Mouse (Mus musculus): ENCODE results near the gene Glipr1l1. TPM values are rescaled to one million over a fixed set of nuclear protein-coding genes. Genes with fewer than 3 reads are reported as not detected.
A peak's percentile ranks its signal among the peaks of the same experiment; 100 is the strongest.
"Not testable (repeated sequence)": the region's sequence is repeated elsewhere in the genome, so short reads cannot be mapped to it uniquely, and the experiment has no call there.

The Glipr1l1 gene
- polyA plus RNA-seq, 1 experiment from 2014 or later, result not detected

DNA sequence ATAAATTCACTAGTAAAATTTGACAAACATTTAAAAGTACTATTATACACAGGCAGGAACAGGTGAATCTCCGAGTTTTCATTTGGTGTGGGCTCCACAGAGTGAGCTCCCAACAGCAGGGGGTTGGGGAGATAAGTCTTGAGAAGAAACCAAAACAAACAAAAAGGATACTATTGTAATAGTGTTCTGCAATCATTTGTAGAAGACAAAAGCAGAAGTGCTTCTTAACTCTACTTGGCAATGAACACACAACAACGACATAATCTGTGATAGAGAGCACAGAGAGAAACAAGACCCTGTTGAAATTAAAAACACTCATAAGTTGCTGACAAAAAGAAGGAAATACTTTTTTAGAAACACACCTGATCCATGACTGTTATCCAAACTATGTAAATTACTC is 20.1 kb downstream of the Glipr1l1 start:
- Histone ChIP-seq H3K4me3 (ENCODE audit: low read depth, low read length) (no peak overlapping the region), H3K27ac (replicated peaks) (no peak overlapping the region), H3K4me2 (replicated peaks; ENCODE audit: low read depth) (no peak overlapping the region), H3K9ac (ENCODE audit: low read length) (no peak overlapping the region), H3K27me3 (ENCODE audit: control insufficient read depth, insufficient read depth, low read length) (no peaks in the 10 kb centered on the region), H3K9me3 (ENCODE audit: control insufficient read depth, low read length) (no peaks in the 10 kb centered on the region), H3K4me1 (replicated peaks; ENCODE audit: control insufficient read depth, insufficient read depth) (no peaks in the 10 kb centered on the region), H3K36me3 (ENCODE audit: control insufficient read depth, insufficient read depth, low read length) (no peaks in the 10 kb centered on the region)
- DNase-seq (ENCODE audit: low spot score) (no peak), ATAC-seq (ENCODE audit: low FRiP score, low TSS enrichment) (no peak)
- WGBS, result 31% methylated on average over 2 of the region's 2 CpGs
- TF ChIP-seq EP300 (optimal IDR thresholded peaks at IDR 0.05) (no peak), CTCF (IDR thresholded peaks at IDR 0.05; ENCODE audit: low read depth) (no peak)

GRCm38 (mm10) chr10:112083157-112083556 is 23.2 kb downstream of the Glipr1l1 start, which contains the start of gene Glipr1l2:
Glipr1l2 (plus strand) TSS chr10:112083354.
- DNase-seq (ENCODE audit: low spot score) (no peak), ATAC-seq (ENCODE audit: low FRiP score, low TSS enrichment) (no peak)
- no peak within 1 kb of the TSS for H3K4me2 ChIP-seq (replicated peaks; ENCODE audit: low read depth)
- no peaks in the 10 kb centered on the region for H3K27me3 ChIP-seq (ENCODE audit: control insufficient read depth, insufficient read depth, low read length)
- no peak within 1 kb of the TSS for H3K4me3 ChIP-seq (ENCODE audit: low read depth, low read length)
- no peak within 1 kb of the TSS for H3K27ac ChIP-seq (replicated peaks)
- H3K4me1 ChIP-seq (replicated peaks; ENCODE audit: control insufficient read depth, insufficient read depth), result no peaks in the 10 kb centered on the region
- H3K9ac ChIP-seq (ENCODE audit: low read length), result no peak within 1 kb of the TSS
- no peaks in the 10 kb centered on the region for H3K36me3 ChIP-seq (ENCODE audit: control insufficient read depth, insufficient read depth, low read length)
- no peak for TF ChIP-seq EP300 (optimal IDR thresholded peaks at IDR 0.05)
- TF ChIP-seq CTCF (IDR thresholded peaks at IDR 0.05; ENCODE audit: low read depth), result no peak
- H3K9me3 ChIP-seq (ENCODE audit: control insufficient read depth, low read length), result no peaks in the 10 kb centered on the region
- WGBS, result 92% methylated on average over 14 of the region's 14 CpGs

DNA sequence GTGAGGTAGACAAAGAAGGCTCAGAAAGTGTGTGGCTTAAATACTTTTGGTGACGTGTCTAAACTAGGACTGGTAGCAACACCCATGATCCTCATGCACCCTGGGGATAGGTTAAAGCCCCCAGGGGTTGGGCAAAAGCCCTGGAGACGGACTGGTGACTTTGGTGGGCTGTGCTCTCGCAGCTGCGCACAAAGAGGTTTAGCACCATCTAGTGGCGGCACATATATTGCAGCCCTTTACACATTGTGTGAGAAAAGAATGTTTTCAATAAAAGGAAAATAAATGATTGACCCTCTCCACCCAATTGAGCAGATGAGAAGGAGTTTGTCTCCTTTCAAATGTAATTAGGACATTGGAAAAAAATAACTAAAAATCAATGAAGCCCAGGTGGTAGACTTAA is 45.8 kb downstream of the Glipr1l1 start:
- WGBS, result 5% methylated on average over 5 of the region's 5 CpGs
- DNase-seq (ENCODE audit: low spot score), result peak; percentile 31
- not testable (repeated sequence) for H3K4me2 ChIP-seq (replicated peaks; ENCODE audit: low read depth); H3K27me3 ChIP-seq (ENCODE audit: control insufficient read depth, insufficient read depth, low read length); H3K9me3 ChIP-seq (ENCODE audit: control insufficient read depth, low read length); ATAC-seq (ENCODE audit: low FRiP score, low TSS enrichment); H3K9ac ChIP-seq (ENCODE audit: low read length); H3K4me1 ChIP-seq (replicated peaks; ENCODE audit: control insufficient read depth, insufficient read depth); H3K4me3 ChIP-seq (ENCODE audit: low read depth, low read length); H3K27ac ChIP-seq (replicated peaks); H3K36me3 ChIP-seq (ENCODE audit: control insufficient read depth, insufficient read depth, low read length)
- peak; percentile 78 for TF ChIP-seq CTCF (IDR thresholded peaks at IDR 0.05; ENCODE audit: low read depth)

DNA sequence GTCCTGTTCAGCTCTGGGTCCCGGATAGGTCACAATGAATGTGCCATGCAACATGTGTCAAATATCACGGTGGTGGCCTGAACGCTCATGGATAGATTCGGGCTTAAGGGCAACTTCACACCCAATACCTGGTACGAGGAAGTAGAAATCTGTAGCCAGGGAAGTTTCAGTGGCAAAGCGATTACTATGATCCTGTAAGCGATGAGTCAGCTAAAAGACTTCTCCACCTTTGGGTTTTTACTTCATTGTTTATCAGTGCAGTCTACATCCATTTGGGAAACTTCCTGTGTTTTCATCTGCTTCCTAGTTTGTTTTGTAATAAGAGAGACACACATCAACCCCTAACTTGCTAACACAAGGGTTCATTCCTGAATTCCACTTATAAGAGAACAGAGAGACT is 50.4 kb downstream of the Glipr1l1 start:
- H3K4me2 ChIP-seq (replicated peaks; ENCODE audit: low read depth), result no peak overlapping the region
- ATAC-seq (ENCODE audit: low FRiP score, low TSS enrichment) (no peak), DNase-seq (ENCODE audit: low spot score) (no peak)
- TF ChIP-seq EP300 (optimal IDR thresholded peaks at IDR 0.05) (no peak), CTCF (IDR thresholded peaks at IDR 0.05; ENCODE audit: low read depth) (no peak)
- no peaks in the 10 kb centered on the region for H3K4me1 ChIP-seq (replicated peaks; ENCODE audit: control insufficient read depth, insufficient read depth)
- H3K27ac ChIP-seq (replicated peaks), result no peak overlapping the region
- no peaks in the 10 kb centered on the region for H3K36me3 ChIP-seq (ENCODE audit: control insufficient read depth, insufficient read depth, low read length)
- H3K9ac ChIP-seq (ENCODE audit: low read length), result no peak overlapping the region
- no peak overlapping the region for H3K4me3 ChIP-seq (ENCODE audit: low read depth, low read length)
- no peaks in the 10 kb centered on the region for H3K9me3 ChIP-seq (ENCODE audit: control insufficient read depth, low read length)
- WGBS, result 86% methylated on average over 7 of the region's 7 CpGs
- H3K27me3 ChIP-seq (ENCODE audit: control insufficient read depth, insufficient read depth, low read length), result no peaks in the 10 kb centered on the region

DNA sequence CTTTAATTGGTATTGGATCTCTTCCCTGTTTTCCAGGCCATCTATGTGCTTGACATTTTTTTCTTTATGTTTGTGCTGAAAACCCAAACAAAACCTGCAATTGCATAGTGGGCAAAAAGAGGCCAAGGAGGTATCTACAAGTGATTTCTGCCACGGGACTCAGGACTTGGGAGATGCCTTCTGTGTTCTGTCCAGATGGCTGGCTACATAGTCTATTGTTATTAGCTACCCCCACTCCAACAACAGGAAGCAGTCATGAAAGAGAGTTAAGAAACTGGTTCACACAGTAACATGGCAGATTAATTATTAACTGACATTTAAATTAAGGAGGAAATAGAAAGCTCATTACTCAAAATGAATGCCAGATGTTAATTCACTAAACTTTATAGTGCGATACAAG is 65.1 kb downstream of the Glipr1l1 start:
- 57% methylated on average over 2 of the region's 2 CpGs for WGBS
- not testable (repeated sequence) for H3K27ac ChIP-seq (replicated peaks); H3K4me1 ChIP-seq (replicated peaks; ENCODE audit: control insufficient read depth, insufficient read depth); ATAC-seq (ENCODE audit: low FRiP score, low TSS enrichment); H3K27me3 ChIP-seq (ENCODE audit: control insufficient read depth, insufficient read depth, low read length); H3K9me3 ChIP-seq (ENCODE audit: control insufficient read depth, low read length); H3K9ac ChIP-seq (ENCODE audit: low read length); H3K36me3 ChIP-seq (ENCODE audit: control insufficient read depth, insufficient read depth, low read length); DNase-seq (ENCODE audit: low spot score); H3K4me2 ChIP-seq (replicated peaks; ENCODE audit: low read depth); H3K4me3 ChIP-seq (ENCODE audit: low read depth, low read length)

DNA sequence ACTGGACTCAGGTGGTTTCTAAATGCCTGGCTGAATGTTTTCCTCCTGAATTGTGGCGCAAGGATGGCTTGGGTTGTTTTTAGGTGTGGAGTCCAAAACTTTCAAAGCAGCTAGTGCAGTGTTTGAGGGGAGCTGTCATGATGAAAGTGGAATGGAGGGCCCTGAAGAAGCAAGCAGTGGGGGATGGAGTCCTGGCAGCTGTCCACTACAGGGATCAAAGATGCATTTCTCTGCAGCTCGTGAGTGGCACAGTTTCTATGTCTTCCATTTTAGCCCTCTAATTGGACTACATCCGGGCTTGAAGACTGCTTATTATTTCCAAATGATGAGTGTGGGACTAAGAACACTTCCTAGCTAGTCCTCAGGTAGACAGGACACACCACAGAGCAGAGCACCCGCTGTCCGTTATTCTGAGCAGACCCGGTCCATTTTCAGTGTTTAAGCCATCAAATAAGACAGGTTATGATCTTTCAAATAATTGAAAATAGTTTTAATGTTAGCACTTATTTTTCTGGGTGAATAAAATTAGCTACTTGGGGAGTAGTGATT is 67.8 kb downstream of the Glipr1l1 start:
- WGBS, result 74% methylated on average over 6 of the region's 6 CpGs
- H3K4me2 ChIP-seq (replicated peaks; ENCODE audit: low read depth); H3K9ac ChIP-seq (ENCODE audit: low read length); H3K27ac ChIP-seq (replicated peaks); DNase-seq (ENCODE audit: low spot score); H3K27me3 ChIP-seq (ENCODE audit: control insufficient read depth, insufficient read depth, low read length); H3K36me3 ChIP-seq (ENCODE audit: control insufficient read depth, insufficient read depth, low read length); H3K4me3 ChIP-seq (ENCODE audit: low read depth, low read length); H3K9me3 ChIP-seq (ENCODE audit: control insufficient read depth, low read length); H3K4me1 ChIP-seq (replicated peaks; ENCODE audit: control insufficient read depth, insufficient read depth); ATAC-seq (ENCODE audit: low FRiP score, low TSS enrichment): not testable (repeated sequence)

Other genes starting within 250 kb of the Glipr1l1 start
- 17.6 and 18.6 TPM in 2 replicates for gene Krr1, start 87.5 kb upstream of the Glipr1l1 start, polyA plus RNA-seq (2015; fragmentation: Nextera tagmentation; extraction: Ambion mirVana)
- 12.9 and 16.0 TPM in 2 replicates for gene Glipr1, start 57.6 kb upstream of the Glipr1l1 start, polyA plus RNA-seq (2015; fragmentation: Nextera tagmentation; extraction: Ambion mirVana)
- 0.06 TPM in 1 of 2 replicates, not detected in the other for gene Glipr1l2, start 23.2 kb downstream of the Glipr1l1 start, polyA plus RNA-seq (2015; fragmentation: Nextera tagmentation; extraction: Ambion mirVana)
- gene Glipr1l3, start 100.1 kb downstream of the Glipr1l1 start, polyA plus RNA-seq (2015; fragmentation: Nextera tagmentation; extraction: Ambion mirVana), result not detected in 2 replicates
- gene Caps2, start 103.4 kb downstream of the Glipr1l1 start, polyA plus RNA-seq (2015; fragmentation: Nextera tagmentation; extraction: Ambion mirVana), result 0.04 and 0.16 TPM in 2 replicates
- gene Kcnc2, start 210.9 kb downstream of the Glipr1l1 start, polyA plus RNA-seq (2015; fragmentation: Nextera tagmentation; extraction: Ambion mirVana), result 0.22 and 0.30 TPM in 2 replicates